Mouse (Mus musculus): ENCODE results near the gene Esp4. TPM values are rescaled to one million over a fixed set of nuclear protein-coding genes. Genes with fewer than 3 reads are reported as not detected.
"Not testable (repeated sequence)": the region's sequence is repeated elsewhere in the genome, so short reads cannot be mapped to it uniquely, and the experiment has no call there.

Esp4 gene
- polyA plus RNA-seq (2015; fragmentation: Nextera tagmentation; extraction: Ambion mirVana), result not detected in 2 replicates

DNA sequence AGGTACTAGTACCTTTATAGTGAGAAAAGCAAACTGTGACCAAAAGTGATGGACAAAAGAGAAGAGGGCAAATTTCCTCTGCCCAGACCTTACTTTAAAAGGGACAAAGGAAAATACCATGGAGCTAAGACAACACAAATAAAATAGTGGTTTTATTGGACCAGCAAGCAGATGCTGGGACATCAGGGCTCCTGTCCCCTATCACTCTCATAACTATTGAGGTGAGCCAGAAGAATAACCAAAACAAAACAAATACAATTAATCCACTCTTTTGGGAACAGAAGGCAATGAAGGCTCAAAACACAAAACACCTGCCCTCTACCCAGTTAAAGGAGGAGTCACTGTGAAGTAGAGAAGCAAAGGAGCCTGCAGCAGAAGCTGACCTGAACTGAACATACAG, at the start of gene Esp4:
Esp4 (plus strand) TSS at position 301 of the 400 bp plus-strand sequence.
- Histone ChIP-seq H3K9me3 (replicated peaks; ENCODE audit: control insufficient read depth, low read length) (no peaks in the 10 kb centered on the region), H3K27ac (ENCODE audit: low read length) (no peak within 1 kb of the TSS), H3K4me3 (ENCODE audit: low read length) (no peak within 1 kb of the TSS), H3K27me3 (ENCODE audit: control insufficient read depth, insufficient read depth, low read length) (no peaks in the 10 kb centered on the region), H3K4me1 (ENCODE audit: control insufficient read depth, insufficient read depth, low read length) (no peaks in the 10 kb centered on the region), H3K4me2 (ENCODE audit: low read depth, low read length) (no peak within 1 kb of the TSS), H3K9ac (ENCODE audit: low read length) (no peak within 1 kb of the TSS), H3K36me3 (ENCODE audit: control insufficient read depth, insufficient read depth) (no peaks in the 10 kb centered on the region)
- ATAC-seq (replicated peaks; ENCODE audit: extremely low read depth, insufficient read depth, low FRiP score), result no peak

DNA sequence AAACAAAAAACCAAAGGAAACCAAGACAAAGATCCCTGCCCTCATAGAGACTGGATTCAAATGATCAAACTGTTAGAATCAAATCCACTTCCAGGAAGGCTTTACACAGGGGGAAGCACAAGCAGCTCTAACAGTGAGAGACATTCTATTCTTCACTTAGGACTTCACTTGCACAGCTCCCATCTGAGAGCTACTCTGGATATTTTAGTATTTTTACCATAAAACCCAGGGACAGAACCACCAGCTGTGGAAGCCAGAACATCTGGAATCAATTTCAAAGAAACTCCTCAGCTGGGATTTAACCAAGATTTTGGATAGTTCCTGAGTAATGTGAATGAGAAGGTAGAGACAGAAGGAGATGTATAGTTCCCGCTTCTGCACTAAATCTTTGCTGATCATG, 44.9 kb upstream of the Esp4 start:
- Histone ChIP-seq H3K36me3 (ENCODE audit: control insufficient read depth, insufficient read depth) (no peaks in the 10 kb centered on the region), H3K4me3 (ENCODE audit: low read length) (no peak overlapping the region), H3K27ac (ENCODE audit: low read length) (no peak overlapping the region), H3K9me3 (replicated peaks; ENCODE audit: control insufficient read depth, low read length) (no peaks in the 10 kb centered on the region), H3K4me2 (ENCODE audit: low read depth, low read length) (no peak overlapping the region), H3K9ac (ENCODE audit: low read length) (no peak overlapping the region), H3K4me1 (ENCODE audit: control insufficient read depth, insufficient read depth, low read length) (no peaks in the 10 kb centered on the region), H3K27me3 (ENCODE audit: control insufficient read depth, insufficient read depth, low read length) (no peaks in the 10 kb centered on the region)
- WGBS, result 63% methylated on average over 1 of the region's 1 CpGs
- no peak for ATAC-seq (replicated peaks; ENCODE audit: extremely low read depth, insufficient read depth, low FRiP score)

DNA sequence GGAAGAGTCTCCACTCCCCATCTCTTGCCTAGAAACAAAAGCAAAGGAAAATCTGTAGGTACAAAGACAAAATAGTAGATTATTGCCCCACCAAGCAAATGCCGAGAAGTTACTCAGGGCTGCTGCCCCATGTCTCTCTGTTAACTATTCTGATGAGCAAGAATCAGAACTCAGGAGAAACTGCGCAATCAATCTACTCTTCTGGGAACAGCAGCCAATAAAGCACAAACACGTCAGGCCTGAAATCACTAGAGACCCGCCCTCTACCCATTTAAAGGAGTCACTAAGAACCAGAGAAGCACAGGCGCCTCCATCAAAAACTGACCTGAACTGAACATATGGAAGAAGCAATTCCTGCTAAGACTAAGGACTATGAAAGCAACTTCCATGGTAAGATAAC, 37.2 kb upstream of the Esp4 start, which contains the start of gene Esp6:
Esp6 (plus strand) TSS at position 301 of the 400 bp plus-strand sequence.
- H3K4me1 ChIP-seq (ENCODE audit: control insufficient read depth, insufficient read depth, low read length), result no peaks in the 10 kb centered on the region
- 75% methylated on average over 5 of the region's 5 CpGs for WGBS

DNA sequence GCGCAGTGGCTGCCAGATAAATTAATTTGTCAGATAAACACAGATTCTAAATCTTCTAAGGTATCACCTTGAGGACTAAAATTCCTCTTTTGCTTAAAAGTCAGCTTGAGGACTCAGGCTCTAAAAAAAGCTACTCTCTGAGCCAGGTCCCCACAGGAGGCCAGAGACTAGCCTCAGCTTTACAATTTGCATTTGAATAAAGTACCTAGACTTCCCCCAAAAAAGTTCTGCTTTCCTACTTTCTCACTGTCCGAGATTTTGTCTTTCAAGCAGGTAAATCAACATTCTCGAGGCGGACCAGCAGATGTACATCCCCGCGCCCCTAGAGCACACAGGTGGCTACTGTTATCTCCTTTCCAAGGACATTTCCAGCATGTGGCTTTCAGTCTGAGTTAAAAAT, 14.5 kb upstream of the Esp4 start:
- not testable (repeated sequence) for H3K9ac ChIP-seq (ENCODE audit: low read length); H3K4me2 ChIP-seq (ENCODE audit: low read depth, low read length); H3K4me1 ChIP-seq (ENCODE audit: control insufficient read depth, insufficient read depth, low read length); H3K27ac ChIP-seq (ENCODE audit: low read length); ATAC-seq (replicated peaks; ENCODE audit: extremely low read depth, insufficient read depth, low FRiP score); H3K9me3 ChIP-seq (replicated peaks; ENCODE audit: control insufficient read depth, low read length); H3K27me3 ChIP-seq (ENCODE audit: control insufficient read depth, insufficient read depth, low read length); H3K36me3 ChIP-seq (ENCODE audit: control insufficient read depth, insufficient read depth); H3K4me3 ChIP-seq (ENCODE audit: low read length)
- 40% methylated on average over 6 of the region's 6 CpGs for WGBS

More for the DNA sequence above, 37.2 kb upstream of the Esp4 start, which contains the start of gene Esp6:
- H3K9me3 ChIP-seq (replicated peaks; ENCODE audit: control insufficient read depth, low read length), result no peaks in the 10 kb centered on the region
- no peak for ATAC-seq (replicated peaks; ENCODE audit: extremely low read depth, insufficient read depth, low FRiP score)
- H3K27ac ChIP-seq (ENCODE audit: low read length), result no peak within 1 kb of the TSS
- no peaks in the 10 kb centered on the region for H3K36me3 ChIP-seq (ENCODE audit: control insufficient read depth, insufficient read depth)
- no peak within 1 kb of the TSS for H3K4me3 ChIP-seq (ENCODE audit: low read length)
- no peak within 1 kb of the TSS for H3K9ac ChIP-seq (ENCODE audit: low read length)
- H3K4me2 ChIP-seq (ENCODE audit: low read depth, low read length), result no peak within 1 kb of the TSS
- H3K27me3 ChIP-seq (ENCODE audit: control insufficient read depth, insufficient read depth, low read length), result no peaks in the 10 kb centered on the region

DNA sequence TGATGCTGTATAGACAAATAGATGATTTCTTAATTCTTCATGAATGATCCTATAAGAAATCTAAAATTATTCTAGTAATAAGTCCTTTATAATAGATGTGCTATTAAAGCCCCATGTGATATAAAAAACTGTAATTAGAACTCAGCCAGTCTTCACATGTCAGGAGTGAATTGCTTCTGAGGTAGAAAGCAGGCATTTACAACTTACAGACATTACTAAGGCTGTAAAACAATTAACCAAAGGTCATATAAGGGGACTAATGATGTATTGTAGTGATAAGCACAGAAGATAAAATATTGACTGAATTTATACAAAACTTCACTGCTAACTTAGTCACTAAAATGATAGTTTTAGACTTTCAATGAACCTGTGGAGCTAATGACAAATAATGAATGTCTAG, 7.1 kb upstream of the Esp4 start:
- H3K4me1 ChIP-seq (ENCODE audit: control insufficient read depth, insufficient read depth, low read length), result no peaks in the 10 kb centered on the region
- H3K4me2 ChIP-seq (ENCODE audit: low read depth, low read length), result no peak overlapping the region
- H3K27ac ChIP-seq (ENCODE audit: low read length), result no peak overlapping the region
- H3K9ac ChIP-seq (ENCODE audit: low read length), result no peak overlapping the region
- H3K4me3 ChIP-seq (ENCODE audit: low read length), result no peak overlapping the region
- H3K36me3 ChIP-seq (ENCODE audit: control insufficient read depth, insufficient read depth), result no peaks in the 10 kb centered on the region
- H3K9me3 ChIP-seq (replicated peaks; ENCODE audit: control insufficient read depth, low read length), result no peaks in the 10 kb centered on the region
- H3K27me3 ChIP-seq (ENCODE audit: control insufficient read depth, insufficient read depth, low read length), result no peaks in the 10 kb centered on the region
- ATAC-seq (replicated peaks; ENCODE audit: extremely low read depth, insufficient read depth, low FRiP score), result no peak

DNA sequence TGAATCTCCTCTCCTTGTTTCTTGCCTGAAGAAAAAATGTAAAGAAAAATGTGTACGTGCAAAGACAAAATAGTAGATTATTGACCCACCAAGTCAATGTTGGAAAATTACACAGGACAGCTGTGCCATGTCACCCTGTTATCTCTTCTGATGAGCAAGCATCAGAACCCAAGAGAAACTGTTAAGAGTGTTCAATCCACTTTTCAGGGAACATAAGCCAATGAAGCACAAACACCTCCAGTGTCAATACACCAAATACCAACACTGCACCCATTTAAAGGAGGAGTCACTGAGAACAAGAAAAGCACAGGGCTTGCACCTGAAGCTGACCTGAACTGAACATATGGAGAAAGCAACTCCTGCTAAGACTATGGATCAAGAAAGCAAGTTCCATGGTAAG, 33.4 kb downstream of the Esp4 start, which contains the start of gene Esp3:
Esp3 (plus strand) TSS at position 301 of the 400 bp plus-strand sequence.
- 84% methylated on average over 1 of the region's 1 CpGs for WGBS
- H3K4me2 ChIP-seq (ENCODE audit: low read depth, low read length); H3K9ac ChIP-seq (ENCODE audit: low read length): not testable (repeated sequence)

More for the DNA sequence above, 33.4 kb downstream of the Esp4 start, which contains the start of gene Esp3:
- not testable (repeated sequence) for H3K4me1 ChIP-seq (ENCODE audit: control insufficient read depth, insufficient read depth, low read length); H3K36me3 ChIP-seq (ENCODE audit: control insufficient read depth, insufficient read depth); H3K27ac ChIP-seq (ENCODE audit: low read length); H3K27me3 ChIP-seq (ENCODE audit: control insufficient read depth, insufficient read depth, low read length); ATAC-seq (replicated peaks; ENCODE audit: extremely low read depth, insufficient read depth, low FRiP score); H3K4me3 ChIP-seq (ENCODE audit: low read length); H3K9me3 ChIP-seq (replicated peaks; ENCODE audit: control insufficient read depth, low read length)

Other genes with a start within 250 kb of the Esp4 start
- not detected in 2 replicates for gene Esp8, start 78.6 kb upstream of the Esp4 start, polyA plus RNA-seq (2015; fragmentation: Nextera tagmentation; extraction: Ambion mirVana)
- gene Esp6, start 37.1 kb upstream of the Esp4 start, polyA plus RNA-seq (2015; fragmentation: Nextera tagmentation; extraction: Ambion mirVana), result not detected in 2 replicates
- not detected in 2 replicates for gene Esp3, start 33.5 kb downstream of the Esp4 start, polyA plus RNA-seq (2015; fragmentation: Nextera tagmentation; extraction: Ambion mirVana)
- not detected in 2 replicates for gene Esp1, start 128.5 kb downstream of the Esp4 start, polyA plus RNA-seq (2015; fragmentation: Nextera tagmentation; extraction: Ambion mirVana)
- gene Crisp2, start 208.4 kb downstream of the Esp4 start, polyA plus RNA-seq (2015; fragmentation: Nextera tagmentation; extraction: Ambion mirVana), result not detected in 2 replicates
- 0.64 and 0.74 TPM in 2 replicates for gene Rhag, start 212.5 kb downstream of the Esp4 start, polyA plus RNA-seq (2015; fragmentation: Nextera tagmentation; extraction: Ambion mirVana)

All from heart, embryonic 16.5 days (tissue).